Mouse (Mus musculus) heart, adult 2 months (tissue): Measurements from ENCODE around the gene Pitpnm3.

Source experiments
- CTCF ChIP-seq: fragments of 200-600 bp; IDR thresholded peaks from 2 replicates; pipeline ENCODE4 v1.8.1; 2022; ENCODE audit warnings: antibody characterized with exemption, mild to moderate bottlenecking, moderate library complexity
- POLR2A ChIP-seq: fragments of 200-500 bp; IDR thresholded peaks from 2 replicates; pipeline ENCODE4 v1.6.1; 2011; ENCODE audit warnings: mild to moderate bottlenecking, low read depth, low read length, control low read depth; ENCODE audit not compliant: insufficient read depth

DNA sequence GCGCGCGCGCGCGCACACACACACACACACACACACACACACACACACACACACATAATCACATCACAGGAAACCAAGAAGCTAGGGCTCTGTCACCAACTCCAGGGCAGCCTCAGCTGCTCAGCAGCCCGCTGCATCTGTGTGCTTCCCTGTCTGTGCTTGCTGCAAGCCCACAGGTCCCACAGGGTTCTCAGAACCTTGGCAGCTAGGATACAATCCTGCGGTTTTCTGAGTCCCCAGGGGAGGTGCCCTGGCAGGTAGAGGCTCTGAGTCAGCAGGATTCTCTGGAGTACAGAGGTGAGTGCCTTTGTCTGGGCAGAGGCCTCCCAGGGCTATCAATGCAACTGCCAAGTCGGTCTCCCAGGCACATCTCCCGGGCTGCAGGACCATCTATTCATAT, 7.3 kb upstream of the Pitpnm3 start:
- TF ChIP-seq CTCF: no peak
- TF ChIP-seq POLR2A: no peak
